Mouse (Mus musculus) small intestine, adult 2 months (tissue): Measurements from ENCODE around the gene Ctbs.

ENCODE experiments used
- CTCF ChIP-seq: fragments of 200-500 bp; IDR thresholded peaks from 2 replicates; pipeline ENCODE4 v1.5.1; 2012; ENCODE audit warnings: low read depth, mild to moderate bottlenecking, control low read depth, inconsistent platforms, low read length, moderate library complexity, mixed read lengths; ENCODE audit not compliant: insufficient replicate concordance, insufficient read length; ENCODE audit errors: extremely low read depth
- POLR2A ChIP-seq: fragments of 200-500 bp; IDR thresholded peaks from 2 replicates; pipeline ENCODE4 v1.6.1; 2012; ENCODE audit warnings: low read depth, mild to moderate bottlenecking, control low read depth, inconsistent platforms, low read length, moderate library complexity

DNA sequence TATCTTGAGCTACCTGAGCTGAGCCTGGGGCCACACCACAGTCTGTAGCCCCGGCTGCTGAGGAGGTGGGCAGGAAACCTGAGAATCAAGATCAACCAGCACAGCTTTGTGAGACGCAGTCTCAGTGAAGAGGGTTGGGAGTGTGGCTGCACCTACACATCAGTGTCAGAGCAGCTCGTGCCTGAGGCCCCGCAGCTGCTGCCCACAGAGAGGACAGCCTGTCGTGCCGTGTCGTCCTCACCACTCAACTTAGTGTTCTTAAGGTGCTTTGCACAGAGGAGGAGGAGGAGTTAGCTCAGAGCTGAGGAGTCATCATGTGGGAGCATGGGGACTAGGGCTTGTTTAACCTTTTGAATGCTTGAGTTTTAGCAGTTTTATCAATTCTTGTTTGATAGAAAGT lies 23.7 kb upstream of the Ctbs start:
- TF ChIP-seq CTCF (no peak), POLR2A (no peak)
